Comparison of ENCODE assay signal across 28 mouse cellular contexts in the genomic region with DNA sequence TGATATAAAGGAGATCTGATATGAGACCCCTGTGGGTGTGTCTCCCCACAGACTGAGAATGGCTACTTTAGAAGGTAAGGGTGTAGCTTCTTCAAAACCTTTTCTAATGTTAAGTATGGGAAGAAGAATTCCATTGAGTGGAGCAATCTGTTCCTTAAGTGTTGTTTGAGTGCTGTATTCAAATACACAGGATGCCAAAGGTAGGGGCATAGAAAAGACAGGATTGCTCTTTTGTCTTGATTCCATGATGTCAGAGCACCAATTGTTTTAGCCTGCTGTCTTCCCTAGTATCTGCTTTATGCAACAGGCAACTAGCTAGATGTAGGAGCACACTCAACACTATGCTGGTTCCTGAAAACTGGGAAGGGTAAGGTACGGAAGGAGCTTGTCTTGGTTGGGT. TPM values are rescaled to one million over a fixed set of nuclear protein-coding genes. Genes with fewer than 3 reads are reported as not detected.
DNase-seq lines count a peak whose midpoint lies in the region; ATAC-seq and TF ChIP-seq lines count a peak whose summit lies in the region.
"Had no signal": no experiment of that assay in that cellular context is flagged by ENCODE, and none has a peak within 500 bp of the region (broad histone marks: within the 10 kb centered on the region; RNA-seq: fewer than 3 reads in every experiment).

No protein-coding gene starts in this region.

- no peaks in the 10 kb centered on the region for H3K36me3 ChIP-seq in ES-Bruce4 (ENCODE audit: control insufficient read depth, insufficient read depth, low read length, poor library complexity, severe bottlenecking)
- no peaks in the 10 kb centered on the region for H3K36me3 ChIP-seq in heart, embryonic 10.5 days
- no peaks in the 10 kb centered on the region for H3K36me3 ChIP-seq in forebrain, embryonic 13.5 days (ENCODE audit: poor library complexity, severe bottlenecking)
- H3K36me3 ChIP-seq in midbrain, embryonic 15.5 days (replicated peaks): no peaks in the 10 kb centered on the region
- H3K36me3 ChIP-seq: embryonic facial prominence, embryonic 13.5 days; embryonic facial prominence, embryonic 15.5 days; forebrain, embryonic 10.5 days; forebrain, embryonic 12.5 days; G1E had no signal

- H3K4me2 ChIP-seq in forebrain, embryonic 13.5 days: no peak overlapping the region
- H3K4me2 ChIP-seq in midbrain, embryonic 15.5 days: no peak overlapping the region
- H3K4me2 ChIP-seq: embryonic facial prominence, embryonic 13.5 days; embryonic facial prominence, embryonic 15.5 days; forebrain, embryonic 12.5 days had no signal

- ATAC-seq in forebrain, embryonic 13.5 days: no peak
- ATAC-seq in midbrain, embryonic 15.5 days (replicated peaks): no peak
- ATAC-seq: forebrain, embryonic 16.5 days; Patski had no signal

- peaks cover 8% of the 10 kb centered on the region for H3K4me1 ChIP-seq in ES-Bruce4 (ENCODE audit: control insufficient read depth, insufficient read depth, low read length)
- no peaks in the 10 kb centered on the region for H3K4me1 ChIP-seq in heart, embryonic 10.5 days
- peaks cover 6% of the 10 kb centered on the region for H3K4me1 ChIP-seq in forebrain, embryonic 13.5 days
- H3K4me1 ChIP-seq in midbrain, embryonic 15.5 days: no peaks in the 10 kb centered on the region; the same call in 1 of the 2 replicates
- H3K4me1 ChIP-seq: embryonic facial prominence, embryonic 13.5 days; embryonic facial prominence, embryonic 15.5 days; forebrain, embryonic 10.5 days; forebrain, embryonic 12.5 days had no signal

- H3K27me3 ChIP-seq in ES-Bruce4 (ENCODE audit: control insufficient read depth, insufficient read depth, low read length, poor library complexity, severe bottlenecking): no peaks in the 10 kb centered on the region
- no peaks in the 10 kb centered on the region for H3K27me3 ChIP-seq in heart, embryonic 10.5 days (ENCODE audit: insufficient read depth, poor library complexity, severe bottlenecking)
- H3K27me3 ChIP-seq in forebrain, embryonic 13.5 days: no peaks in the 10 kb centered on the region
- no peaks in the 10 kb centered on the region for H3K27me3 ChIP-seq in midbrain, embryonic 15.5 days (replicated peaks)
- H3K27me3 ChIP-seq: embryonic facial prominence, embryonic 13.5 days; embryonic facial prominence, embryonic 15.5 days; forebrain, embryonic 12.5 days; Patski had no signal

- H3K9me3 ChIP-seq in ES-Bruce4 (replicated peaks; ENCODE audit: control insufficient read depth, insufficient read depth, low read length, poor library complexity, severe bottlenecking): no peaks in the 10 kb centered on the region; the same call in 1 of the 2 replicates
- H3K9me3 ChIP-seq in heart, embryonic 10.5 days: no peaks in the 10 kb centered on the region
- H3K9me3 ChIP-seq in forebrain, embryonic 13.5 days (replicated peaks): no peaks in the 10 kb centered on the region
- no peaks in the 10 kb centered on the region for H3K9me3 ChIP-seq in midbrain, embryonic 15.5 days
- H3K9me3 ChIP-seq: embryonic facial prominence, embryonic 13.5 days; embryonic facial prominence, embryonic 15.5 days; forebrain, embryonic 10.5 days; forebrain, embryonic 12.5 days; G1E had no signal

- DNase-seq in ES-CJ7 (ENCODE audit: low read depth, low spot score) (peak; percentile 98), R1 (ENCODE audit: low read depth, low spot score) (peak; percentile 98), ZHBTc4 (ENCODE audit: low read depth, low spot score) (peak; percentile 97)
- no peak for DNase-seq in heart, embryonic 10.5 days (ENCODE audit: low spot score)
- DNase-seq: adrenal gland, adult 2 months; adrenal gland, postnatal 10 days; adrenal gland, postnatal 25 days; cerebellum, adult 11 months; cerebellum, adult 18-20 months; cerebellum, adult 8-10 months; cerebellum, adult 9-11 months; cerebellum, postnatal 14 days; cerebellum, postnatal 36 days; embryo, embryonic 11 days had no signal

- no peak overlapping the region for H3K4me3 ChIP-seq in ES-Bruce4 (ENCODE audit: low read depth, low read length)
- no peak overlapping the region for H3K4me3 ChIP-seq in heart, embryonic 10.5 days
- no peak overlapping the region for H3K4me3 ChIP-seq in forebrain, embryonic 13.5 days
- H3K4me3 ChIP-seq in midbrain, embryonic 15.5 days: no peak overlapping the region
- H3K4me3 ChIP-seq: embryonic facial prominence, embryonic 13.5 days; embryonic facial prominence, embryonic 15.5 days; erythroblast, embryonic 14.5 days; forebrain, embryonic 10.5 days; forebrain, embryonic 12.5 days had no signal

- no peak for TF ChIP-seq CTCF in ES-Bruce4 (IDR thresholded peaks at IDR 0.05; ENCODE audit: low read depth, low read length)

- H3K9ac ChIP-seq in ES-Bruce4 (ENCODE audit: low read depth, poor library complexity, severe bottlenecking): no peak overlapping the region
- H3K9ac ChIP-seq in forebrain, embryonic 13.5 days: no peak overlapping the region
- no peak overlapping the region for H3K9ac ChIP-seq in midbrain, embryonic 15.5 days
- H3K9ac ChIP-seq: embryonic facial prominence, embryonic 13.5 days; embryonic facial prominence, embryonic 15.5 days; forebrain, embryonic 12.5 days had no signal

- peak overlapping the region; percentile 83 for H3K27ac ChIP-seq in ES-Bruce4 (ENCODE audit: insufficient read depth, low read length)
- H3K27ac ChIP-seq in heart, embryonic 10.5 days: no peak overlapping the region
- no peak overlapping the region for H3K27ac ChIP-seq in forebrain, embryonic 13.5 days
- H3K27ac ChIP-seq in midbrain, embryonic 15.5 days: no peak overlapping the region
- H3K27ac ChIP-seq: embryonic facial prominence, embryonic 13.5 days; embryonic facial prominence, embryonic 15.5 days; forebrain, embryonic 10.5 days; forebrain, embryonic 12.5 days had no signal

- TF ChIP-seq EP300 in ES-Bruce4 (IDR thresholded peaks at IDR 0.05; ENCODE audit: insufficient read depth, low read depth, low read length): 0 out of 2 replicates have a peak, but pooled peaks have one; percentile 59

- TF ChIP-seq POLR2A in ES-Bruce4 (IDR thresholded peaks at IDR 0.05; ENCODE audit: insufficient read depth, low read length): no peak

- 91% methylated on average over 1 of the region's 1 CpGs for WGBS in heart, embryonic 10.5 days
- WGBS in forebrain, embryonic 13.5 days: 97% methylated on average over 1 of the region's 1 CpGs
- WGBS in midbrain, embryonic 15.5 days: 90% methylated on average over 1 of the region's 1 CpGs

RNA-seq across cellular contexts. Expression of gene Mgat4e, which starts 14.4 kb away (rescaled TPM):
- 1.3 and 1.6 TPM in 2 replicates for polyA plus RNA-seq in ES-Bruce4 (2011; ENCODE audit: insufficient read depth, insufficient read length, low read depth, missing spikeins)
- not detected in 2 replicates for polyA plus RNA-seq in heart, embryonic 10.5 days (2016; fragmentation: Nextera tagmentation; extraction: Ambion mirVana)
- polyA plus RNA-seq in forebrain, embryonic 13.5 days (2015; fragmentation: Nextera tagmentation; extraction: Ambion mirVana): not detected in 2 replicates
- polyA plus RNA-seq in midbrain, embryonic 15.5 days (2015; fragmentation: Nextera tagmentation; extraction: Ambion mirVana): not detected in 2 replicates
- polyA plus RNA-seq: adrenal gland, adult 2 months; C2C12; embryonic facial prominence, embryonic 11.5 days; embryonic facial prominence, embryonic 13.5 days; embryonic facial prominence, embryonic 15.5 days; erythroblast, embryonic 14.5 days; forebrain, embryonic 10.5 days; forebrain, embryonic 12.5 days; forebrain, embryonic 16.5 days; frontal cortex, adult 2 months; G1E; Patski had no signal

RNA-seq across cellular contexts. Expression of gene Kdm5b, which starts 24.9 kb away (rescaled TPM):
- polyA plus RNA-seq in ES-Bruce4 (2011; ENCODE audit: insufficient read depth, insufficient read length, low read depth, missing spikeins): 161 and 181 TPM in 2 replicates
- polyA plus RNA-seq in heart, embryonic 10.5 days (2016; fragmentation: Nextera tagmentation; extraction: Ambion mirVana): 28.9 and 42.5 TPM in 2 replicates
- 95.4 and 96.5 TPM in 2 replicates for polyA plus RNA-seq in forebrain, embryonic 13.5 days (2015; fragmentation: Nextera tagmentation; extraction: Ambion mirVana)
- polyA plus RNA-seq in midbrain, embryonic 15.5 days (2015; fragmentation: Nextera tagmentation; extraction: Ambion mirVana): 83.9 and 87.1 TPM in 2 replicates

RNA-seq across cellular contexts. Expression of gene Rabif, which starts 40.6 kb away (rescaled TPM):
- 21.8 and 22.7 TPM in 2 replicates for polyA plus RNA-seq in ES-Bruce4 (2011; ENCODE audit: insufficient read depth, insufficient read length, low read depth, missing spikeins)
- polyA plus RNA-seq in heart, embryonic 10.5 days (2016; fragmentation: Nextera tagmentation; extraction: Ambion mirVana): 37.9 and 40.3 TPM in 2 replicates
- 45.4 and 46.2 TPM in 2 replicates for polyA plus RNA-seq in forebrain, embryonic 13.5 days (2015; fragmentation: Nextera tagmentation; extraction: Ambion mirVana)
- 69.5 and 70.7 TPM in 2 replicates for polyA plus RNA-seq in midbrain, embryonic 15.5 days (2015; fragmentation: Nextera tagmentation; extraction: Ambion mirVana)
